Mouse (Mus musculus) stomach, postnatal 0 days (tissue): ENCODE results near the gene Ift172. TPM values are rescaled to one million over a fixed set of nuclear protein-coding genes. Genes with fewer than 3 reads are reported as not detected.

ENCODE experiments used
- ATAC-seq: fragments of 200-750 bp; cut with Nextera tagmentation; 2 replicates; pipeline ENCODE4 v1.8.0; 2017; ENCODE audit not compliant: low FRiP score, low TSS enrichment
- DNase-seq: peaks from one replicate; pipeline ENCODE4 v3.0.0-alpha.2; 2016; ENCODE audit warnings: low spot score
- H3K27ac ChIP-seq: fragments of 300-500 bp; sonication (generic); replicated peaks from 2 replicates; pipeline ENCODE4 v1.5.1; 2014; ENCODE audit warnings: mild to moderate bottlenecking, control low read depth
- H3K27me3 ChIP-seq: fragments of 300-500 bp; sonication (generic); 2 replicates; pipeline ENCODE4 v1.6.1; 2014; ENCODE audit warnings: low read length; ENCODE audit not compliant: control insufficient read depth, insufficient read depth
- H3K36me3 ChIP-seq: fragments of 300-500 bp; sonication (generic); 2 replicates; pipeline ENCODE4 v1.6.1; 2014; ENCODE audit warnings: low read length, mixed read lengths; ENCODE audit not compliant: control insufficient read depth, insufficient read depth
- H3K4me1 ChIP-seq: fragments of 300-500 bp; sonication (generic); replicated peaks from 2 replicates; pipeline ENCODE4 v1.6.1; 2014; ENCODE audit warnings: antibody characterized with exemption; ENCODE audit not compliant: control insufficient read depth, insufficient read depth
- H3K4me2 ChIP-seq: fragments of 300-500 bp; sonication (generic); replicated peaks from 2 replicates; pipeline ENCODE4 v1.6.1; 2014; ENCODE audit warnings: low read depth, mild to moderate bottlenecking, control low read depth, moderate library complexity
- H3K4me3 ChIP-seq: fragments of 300-500 bp; sonication (generic); 2 replicates; pipeline ENCODE4 v1.5.1; 2014; ENCODE audit warnings: low read depth, low read length, control low read depth
- H3K9ac ChIP-seq: fragments of 300-500 bp; sonication (generic); 2 replicates; pipeline ENCODE4 v1.6.1; 2014; ENCODE audit warnings: mild to moderate bottlenecking, low read length, control low read depth, mixed read lengths
- H3K9me3 ChIP-seq: fragments of 300-500 bp; sonication (generic); 2 replicates; pipeline ENCODE4 v1.6.1; 2016; ENCODE audit warnings: low read length; ENCODE audit not compliant: control insufficient read depth
- CTCF ChIP-seq: IDR thresholded peaks from 2 replicates; pipeline ENCODE4 v1.5.1; 2016; ENCODE audit warnings: antibody characterized with exemption, low read depth, mild to moderate bottlenecking, moderate library complexity
- EP300 ChIP-seq: optimal IDR thresholded peaks from 2 replicates; pipeline ENCODE3; 2016; ENCODE audit warnings: antibody characterized with exemption
- WGBS: fragments of 180-500 bp; shearing (Covaris S2); extraction: QIAGEN DNeasy Blood & Tissue Kit; methylation state at CpG from one replicate; pipeline ENCODE4 v1.1.7; 2014; 5-methylcytosine and 5-hydroxymethylcytosine counted together
- polyA plus RNA-seq: library from polyadenylated mRNA; unstranded; fragments of >200 nt; fragmentation: Nextera tagmentation; extraction: Ambion mirVana; gene quantifications from 2 replicates; pipeline ENCODE4 v1.2.1, GENCODE M21; 2015

The Ift172 gene
- polyA plus RNA-seq, 1 experiment from 2014 or later = 20.3 TPM

DNA sequence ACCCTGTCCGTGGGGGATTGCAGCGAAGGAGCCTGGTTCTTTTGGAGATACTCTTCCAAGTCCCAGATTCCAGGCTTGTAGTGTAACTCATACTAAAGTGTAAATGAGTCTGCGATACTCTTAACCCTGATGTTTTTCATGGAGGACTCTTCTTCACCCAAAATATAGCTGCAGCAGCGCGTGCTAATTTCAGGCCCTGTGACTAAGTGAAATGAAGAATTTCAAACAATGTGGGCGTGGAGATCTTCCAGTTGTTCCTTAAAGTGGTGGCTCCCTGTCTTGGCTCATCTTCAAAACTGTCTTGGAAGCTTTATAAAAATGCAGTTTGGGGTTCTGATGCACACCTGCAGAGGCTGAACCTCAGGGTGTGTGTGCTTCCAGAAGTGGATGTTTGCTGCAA lies 12.2 kb upstream of the Ift172 start:
- DNase-seq (no peak), ATAC-seq (no peak)
- no peaks in the 10 kb centered on the region for H3K9me3 ChIP-seq
- no peak overlapping the region for H3K9ac ChIP-seq
- no peak overlapping the region for H3K4me2 ChIP-seq
- no peak overlapping the region for H3K4me3 ChIP-seq
- no peaks in the 10 kb centered on the region for H3K4me1 ChIP-seq
- 84% methylated on average over 6 of the region's 6 CpGs for WGBS
- no peak for TF ChIP-seq CTCF
- TF ChIP-seq EP300 = no peak
- no peaks in the 10 kb centered on the region for H3K36me3 ChIP-seq
- H3K27ac ChIP-seq = no peak overlapping the region
- H3K27me3 ChIP-seq = no peaks in the 10 kb centered on the region

DNA sequence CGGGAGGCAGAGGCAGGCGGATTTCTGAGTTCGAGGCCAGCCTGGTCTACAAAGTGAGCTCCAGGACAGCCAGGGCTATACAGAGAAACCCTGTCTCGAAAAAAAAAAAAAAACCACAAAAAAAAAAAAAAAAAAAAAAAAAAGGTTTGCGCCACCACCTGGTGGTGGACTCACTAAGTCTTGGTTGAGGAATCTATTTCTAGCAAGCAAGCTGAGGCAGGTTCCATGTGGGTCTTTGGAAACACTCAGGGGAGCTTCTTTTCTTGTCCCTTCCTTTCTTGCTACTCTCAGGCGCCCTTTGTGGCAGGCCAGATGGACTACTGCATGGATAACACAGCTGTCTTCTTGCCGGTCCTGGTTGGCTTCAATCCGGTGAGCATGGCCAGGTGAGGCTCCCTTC lies 10.9 kb upstream of the Ift172 start:
- H3K27ac ChIP-seq = no peak overlapping the region
- DNase-seq (no peak), ATAC-seq (no peak)
- TF ChIP-seq EP300 = no peak
- 0 out of 2 replicates have a peak, but pooled peaks have one; percentile 14 for TF ChIP-seq CTCF
- H3K4me2 ChIP-seq = no peak overlapping the region
- H3K4me3 ChIP-seq = no peak overlapping the region
- no peaks in the 10 kb centered on the region for H3K27me3 ChIP-seq
- no peaks in the 10 kb centered on the region for H3K4me1 ChIP-seq
- no peaks in the 10 kb centered on the region for H3K9me3 ChIP-seq
- no peaks in the 10 kb centered on the region for H3K36me3 ChIP-seq
- no peak overlapping the region for H3K9ac ChIP-seq
- 69% methylated on average over 7 of the region's 8 CpGs for WGBS

DNA sequence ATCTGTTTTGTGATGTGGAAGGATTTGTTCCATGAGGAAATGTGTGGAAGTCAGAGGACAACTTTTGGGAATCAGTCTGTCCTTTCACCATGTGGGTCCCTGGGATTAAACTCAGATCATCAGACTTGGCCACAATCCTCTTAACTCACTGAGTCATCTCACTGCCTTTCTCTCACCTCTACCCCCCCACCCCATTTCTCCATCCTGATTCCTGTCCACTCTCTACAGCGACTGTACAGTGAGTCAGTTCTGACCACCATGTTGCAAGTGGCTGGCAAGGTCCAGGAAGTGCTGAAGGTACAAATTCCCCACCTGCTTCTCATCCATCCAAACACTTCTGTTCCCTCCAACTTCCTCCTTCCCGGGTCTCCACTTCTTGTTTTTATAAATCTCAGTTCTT lies 7.6 kb upstream of the Ift172 start:
- WGBS = 43% methylated on average over 2 of the region's 2 CpGs
- Histone ChIP-seq H3K4me1 (0 out of 2 replicates have a peak, but pooled peaks cover 3% of the 10 kb centered on the region), H3K4me2 (no peak overlapping the region), H3K9ac (no peak overlapping the region), H3K27ac (no peak overlapping the region), H3K36me3 (no peaks in the 10 kb centered on the region), H3K9me3 (no peaks in the 10 kb centered on the region), H3K27me3 (no peaks in the 10 kb centered on the region), H3K4me3 (no peak overlapping the region)
- no peak for TF ChIP-seq CTCF
- no peak for TF ChIP-seq EP300
- DNase-seq = no peak
- ATAC-seq = no peak

DNA sequence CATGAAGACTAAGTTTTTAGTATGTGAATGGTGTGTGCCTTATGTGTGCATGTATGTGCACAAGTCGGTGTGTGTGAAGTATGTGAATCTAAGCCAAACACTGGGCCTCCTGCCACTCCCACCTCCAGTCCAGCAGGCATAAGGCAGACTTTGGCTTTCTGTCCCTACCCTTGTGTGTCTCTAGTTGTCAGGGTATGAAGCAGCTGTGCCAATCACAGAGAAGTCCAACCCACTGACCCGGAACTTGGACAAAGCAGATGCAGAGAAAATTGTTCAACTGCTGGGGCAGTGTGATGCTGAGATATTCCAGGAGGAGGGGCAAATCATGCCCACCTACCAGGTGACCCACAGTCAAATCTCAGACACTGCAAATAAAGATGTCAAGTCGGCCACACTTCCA lies 7.1 kb upstream of the Ift172 start:
- Histone ChIP-seq H3K36me3 (no peaks in the 10 kb centered on the region), H3K4me1 (0 out of 2 replicates have a peak, but pooled peaks cover 3% of the 10 kb centered on the region), H3K27me3 (no peaks in the 10 kb centered on the region), H3K9me3 (no peaks in the 10 kb centered on the region), H3K4me2 (no peak overlapping the region), H3K9ac (no peak overlapping the region), H3K4me3 (no peak overlapping the region), H3K27ac (no peak overlapping the region)
- no peak for ATAC-seq
- 68% methylated on average over 3 of the region's 3 CpGs for WGBS
- no peak for TF ChIP-seq EP300
- no peak for TF ChIP-seq CTCF
- no peak for DNase-seq

GRCm38 (mm10) chr5:31297047-31297757 lies 6.3 kb upstream of the Ift172 start, which contains the start of gene Gckr:
Gene Gckr (plus strand): TSS chr5:31297443.
- TF ChIP-seq EP300 (no peak), CTCF (no peak)
- DNase-seq (no peak), ATAC-seq (no peak)
- Histone ChIP-seq H3K36me3 (no peaks in the 10 kb centered on the region), H3K4me1 (0 out of 2 replicates have a peak, but pooled peaks cover 3% of the 10 kb centered on the region), H3K9ac (no peak within 1 kb of the TSS), H3K4me3 (no peak within 1 kb of the TSS), H3K27ac (no peak within 1 kb of the TSS), H3K4me2 (peak within 1 kb of the TSS; percentile 94), H3K9me3 (no peaks in the 10 kb centered on the region), H3K27me3 (no peaks in the 10 kb centered on the region)
- 66% methylated on average over 13 of the region's 13 CpGs for WGBS

- ATAC-seq (no peak), DNase-seq (peak; percentile 54)
- no peaks in the 10 kb centered on the region for H3K36me3 ChIP-seq
- no peaks in the 10 kb centered on the region for H3K9me3 ChIP-seq
- no peak for TF ChIP-seq CTCF
- TF ChIP-seq EP300 = no peak
- peak within 1 kb of the TSS; percentile 68 for H3K4me3 ChIP-seq
- H3K4me2 ChIP-seq = peak within 1 kb of the TSS; percentile 94
- H3K27me3 ChIP-seq = no peaks in the 10 kb centered on the region
- H3K4me1 ChIP-seq = 0 out of 2 replicates have a peak, but pooled peaks cover 3% of the 10 kb centered on the region
- H3K9ac ChIP-seq = peak within 1 kb of the TSS; percentile 73
- WGBS = under 1% methylated on average over 26 of the region's 46 CpGs
- no peak within 1 kb of the TSS for H3K27ac ChIP-seq
Observed at GRCm38 (mm10) chr5:31295606-31296141, 4.8 kb upstream of the Ift172 start, which contains the start of gene Fndc4. Gene Fndc4 (minus strand): TSS chr5:31296080.
